Mouse (Mus musculus) embryonic facial prominence, embryonic 13.5 days (tissue): ENCODE data around the gene Pam. TPM values are rescaled to one million over a fixed set of nuclear protein-coding genes. Genes with fewer than 3 reads are reported as not detected.

Source experiments
- ATAC-seq: fragments of 200-750 bp; cut with Nextera tagmentation; 2 replicates; pipeline ENCODE4 v1.8.0; 2017; ENCODE audit warnings: low read depth; ENCODE audit not compliant: insufficient number of reproducible peaks, insufficient read depth, low FRiP score, low TSS enrichment
- H3K27ac ChIP-seq: fragments of 300-500 bp; sonication (generic); 2 replicates; pipeline ENCODE4 v1.5.1; 2015; ENCODE audit warnings: moderate library complexity, mild to moderate bottlenecking, inconsistent platforms
- H3K27me3 ChIP-seq: fragments of 300-500 bp; sonication (generic); 2 replicates; pipeline ENCODE4 v1.6.1; 2015; ENCODE audit warnings: mild to moderate bottlenecking, inconsistent platforms
- H3K36me3 ChIP-seq: fragments of 300-500 bp; sonication (generic); 2 replicates; pipeline ENCODE4 v1.6.1; 2015; ENCODE audit warnings: mild to moderate bottlenecking, inconsistent platforms
- H3K4me1 ChIP-seq: fragments of 300-500 bp; sonication (generic); 2 replicates; pipeline ENCODE4 v1.6.1; 2015; ENCODE audit warnings: inconsistent platforms
- H3K4me2 ChIP-seq: fragments of 300-500 bp; sonication (generic); 2 replicates; pipeline ENCODE4 v1.6.1; 2015; ENCODE audit warnings: moderate library complexity, mild to moderate bottlenecking, inconsistent platforms
- H3K4me3 ChIP-seq: fragments of 300-500 bp; sonication (generic); 2 replicates; pipeline ENCODE4 v1.5.1; 2015; ENCODE audit warnings: mild to moderate bottlenecking, inconsistent platforms
- H3K9ac ChIP-seq: fragments of 300-500 bp; sonication (generic); 2 replicates; pipeline ENCODE4 v1.6.1; 2015; ENCODE audit warnings: mild to moderate bottlenecking, inconsistent platforms
- H3K9me3 ChIP-seq: fragments of 300-500 bp; sonication (generic); 2 replicates; pipeline ENCODE4 v1.6.1; 2016; ENCODE audit warnings: inconsistent platforms
- WGBS: fragments of 180-500 bp; shearing (Covaris S2); methylation state at CpG from one replicate; pipeline ENCODE4 v1.1.7; 2015; ENCODE audit warnings: mixed read lengths; 5-methylcytosine and 5-hydroxymethylcytosine counted together
- polyA plus RNA-seq: library from polyadenylated mRNA; unstranded; fragments of >200 nt; fragmentation: Nextera tagmentation; extraction: Ambion mirVana; gene quantifications from 2 replicates; pipeline ENCODE4 v1.2.1, GENCODE M21; 2015

The Pam gene
- polyA plus RNA-seq, 1 experiment from 2014 or later = 53.5 TPM

- Histone ChIP-seq H3K27me3 (no peaks in the 10 kb centered on the region), H3K36me3 (no peaks in the 10 kb centered on the region), H3K9me3 (no peaks in the 10 kb centered on the region), H3K4me3 (no peak overlapping the region), H3K4me1 (0 out of 2 replicates have a peak, but pooled peaks cover 4% of the 10 kb centered on the region), H3K9ac (no peak overlapping the region), H3K27ac (no peak overlapping the region), H3K4me2 (no peak overlapping the region)
- 32% methylated on average over 3 of the region's 3 CpGs for WGBS
- ATAC-seq = no peak
These were observed 41.5 kb downstream of the Pam start for GRCm38 (mm10) chr1:98053994-98054393.

DNA sequence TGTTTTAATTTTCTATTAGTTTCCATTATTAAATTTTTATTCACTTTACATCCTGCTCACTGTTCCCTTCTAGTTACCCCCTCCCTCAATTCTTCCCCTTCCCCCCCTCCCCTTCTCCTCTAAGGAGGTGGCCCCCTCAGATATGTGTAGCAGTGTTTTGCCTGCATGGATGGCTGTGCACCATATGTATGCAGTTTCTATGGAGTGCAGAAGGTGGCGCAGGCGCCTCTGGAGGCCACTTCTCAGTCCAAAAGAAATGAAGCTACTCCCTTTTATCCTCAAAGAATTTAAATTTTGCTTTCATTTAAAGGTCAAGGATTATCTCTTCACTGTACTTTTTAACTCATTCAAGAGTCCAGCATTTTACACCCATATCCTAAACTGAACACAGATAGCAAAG, 42.0 kb downstream of the Pam start:
- H3K9ac ChIP-seq = no peak overlapping the region
- H3K4me1 ChIP-seq = 0 out of 2 replicates have a peak, but pooled peaks cover 4% of the 10 kb centered on the region
- H3K36me3 ChIP-seq = no peaks in the 10 kb centered on the region
- 81% methylated on average over 2 of the region's 2 CpGs for WGBS
- H3K27ac ChIP-seq = no peak overlapping the region
- H3K4me3 ChIP-seq = no peak overlapping the region
- H3K27me3 ChIP-seq = no peaks in the 10 kb centered on the region
- ATAC-seq = no peak
- H3K9me3 ChIP-seq = no peaks in the 10 kb centered on the region
- H3K4me2 ChIP-seq = no peak overlapping the region

- H3K4me3 ChIP-seq = no peak overlapping the region
- no peak overlapping the region for H3K27ac ChIP-seq
- ATAC-seq = no peak
- H3K4me2 ChIP-seq = no peak overlapping the region
- H3K9ac ChIP-seq = no peak overlapping the region
- 89% methylated on average over 4 of the region's 4 CpGs for WGBS
- H3K9me3 ChIP-seq = no peaks in the 10 kb centered on the region
- no peaks in the 10 kb centered on the region for H3K27me3 ChIP-seq
- H3K36me3 ChIP-seq = no peaks in the 10 kb centered on the region
- H3K4me1 ChIP-seq = peaks cover 8% of the 10 kb centered on the region
These were observed 42.7 kb downstream of the Pam start for GRCm38 (mm10) chr1:98052775-98053174.

DNA sequence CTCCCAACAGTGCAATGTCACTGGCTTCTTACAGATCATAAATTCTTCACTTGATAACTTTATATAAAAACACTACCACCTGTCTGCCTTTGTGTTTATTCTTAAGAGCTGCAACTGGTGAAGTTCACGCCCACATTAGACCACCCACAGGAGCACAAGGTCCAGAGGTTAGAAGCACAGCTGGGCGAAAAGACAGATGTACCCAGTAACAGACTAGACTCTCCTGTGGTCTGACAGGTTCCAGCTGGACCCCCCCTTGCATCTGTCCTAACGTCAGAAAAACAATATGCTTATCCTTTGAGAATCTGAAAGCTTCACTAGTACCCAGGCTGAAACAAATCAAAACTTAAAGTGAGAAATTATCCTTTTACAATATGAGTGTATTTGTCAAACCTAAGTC, 44.4 kb downstream of the Pam start:
- Histone ChIP-seq H3K9me3 (no peaks in the 10 kb centered on the region), H3K4me3 (no peak overlapping the region), H3K4me2 (no peak overlapping the region), H3K27ac (no peak overlapping the region), H3K4me1 (peaks cover 11% of the 10 kb centered on the region), H3K27me3 (no peaks in the 10 kb centered on the region), H3K9ac (no peak overlapping the region), H3K36me3 (no peaks in the 10 kb centered on the region)
- 57% methylated on average over 3 of the region's 3 CpGs for WGBS
- ATAC-seq = no peak

DNA sequence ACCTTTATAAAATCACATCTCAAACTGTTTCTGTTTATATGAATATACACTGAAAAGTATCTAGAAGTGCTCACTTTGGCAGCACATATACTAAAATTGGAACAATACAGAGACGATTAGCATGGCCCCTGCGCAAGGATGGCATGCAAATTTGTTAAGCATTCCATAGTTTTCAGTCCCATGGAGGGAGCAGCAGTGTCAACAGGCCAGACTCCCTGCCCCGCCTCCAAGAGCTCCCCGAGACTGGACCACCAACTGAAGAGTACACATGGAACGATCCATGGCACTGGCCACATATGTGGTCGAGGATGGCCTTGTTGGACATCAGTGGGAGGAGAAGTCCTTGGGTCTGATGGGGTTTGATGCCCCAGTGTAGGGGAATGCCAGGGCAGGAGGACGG, 45.7 kb downstream of the Pam start:
- H3K4me2 ChIP-seq = no peak overlapping the region
- 77% methylated on average over 7 of the region's 7 CpGs for WGBS
- H3K36me3 ChIP-seq = no peaks in the 10 kb centered on the region
- no peak overlapping the region for H3K4me3 ChIP-seq
- H3K9me3 ChIP-seq = no peaks in the 10 kb centered on the region
- no peaks in the 10 kb centered on the region for H3K27me3 ChIP-seq
- H3K9ac ChIP-seq = no peak overlapping the region
- H3K4me1 ChIP-seq = peaks cover 11% of the 10 kb centered on the region
- no peak overlapping the region for H3K27ac ChIP-seq
- ATAC-seq = no peak

DNA sequence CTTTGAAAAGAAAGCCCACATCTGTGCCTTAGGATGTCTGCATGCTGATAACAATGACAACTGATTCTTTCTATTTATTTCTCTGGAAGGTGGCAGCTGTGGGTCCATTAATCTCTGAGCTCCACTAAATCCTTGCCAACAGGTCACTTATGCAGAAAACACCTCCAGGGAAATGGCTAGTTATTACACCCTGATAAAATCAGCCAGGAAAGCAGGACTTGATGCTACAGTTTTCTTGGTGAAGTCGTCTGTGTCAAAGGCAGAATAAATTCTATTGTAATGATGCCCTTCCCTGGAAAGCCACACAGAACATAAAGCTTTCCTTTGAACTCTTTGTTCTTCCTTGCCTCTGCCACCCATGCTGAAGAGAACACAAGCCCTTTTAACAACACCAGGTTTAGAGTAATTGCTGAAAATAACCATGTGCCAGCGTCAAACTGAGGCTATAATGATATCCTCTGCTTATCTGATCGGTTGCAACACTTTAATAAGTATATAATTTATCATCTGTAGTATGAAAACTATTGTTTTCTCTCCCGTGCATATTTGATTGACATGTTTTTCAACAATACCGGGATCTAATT, 47.1 kb downstream of the Pam start:
- H3K4me2 ChIP-seq = no peak overlapping the region
- H3K36me3 ChIP-seq = no peaks in the 10 kb centered on the region
- no peak overlapping the region for H3K27ac ChIP-seq
- 29% methylated on average over 5 of the region's 5 CpGs for WGBS
- H3K27me3 ChIP-seq = no peaks in the 10 kb centered on the region
- ATAC-seq = no peak
- peaks cover 11% of the 10 kb centered on the region for H3K4me1 ChIP-seq
- no peaks in the 10 kb centered on the region for H3K9me3 ChIP-seq
- H3K9ac ChIP-seq = no peak overlapping the region
- H3K4me3 ChIP-seq = no peak overlapping the region

DNA sequence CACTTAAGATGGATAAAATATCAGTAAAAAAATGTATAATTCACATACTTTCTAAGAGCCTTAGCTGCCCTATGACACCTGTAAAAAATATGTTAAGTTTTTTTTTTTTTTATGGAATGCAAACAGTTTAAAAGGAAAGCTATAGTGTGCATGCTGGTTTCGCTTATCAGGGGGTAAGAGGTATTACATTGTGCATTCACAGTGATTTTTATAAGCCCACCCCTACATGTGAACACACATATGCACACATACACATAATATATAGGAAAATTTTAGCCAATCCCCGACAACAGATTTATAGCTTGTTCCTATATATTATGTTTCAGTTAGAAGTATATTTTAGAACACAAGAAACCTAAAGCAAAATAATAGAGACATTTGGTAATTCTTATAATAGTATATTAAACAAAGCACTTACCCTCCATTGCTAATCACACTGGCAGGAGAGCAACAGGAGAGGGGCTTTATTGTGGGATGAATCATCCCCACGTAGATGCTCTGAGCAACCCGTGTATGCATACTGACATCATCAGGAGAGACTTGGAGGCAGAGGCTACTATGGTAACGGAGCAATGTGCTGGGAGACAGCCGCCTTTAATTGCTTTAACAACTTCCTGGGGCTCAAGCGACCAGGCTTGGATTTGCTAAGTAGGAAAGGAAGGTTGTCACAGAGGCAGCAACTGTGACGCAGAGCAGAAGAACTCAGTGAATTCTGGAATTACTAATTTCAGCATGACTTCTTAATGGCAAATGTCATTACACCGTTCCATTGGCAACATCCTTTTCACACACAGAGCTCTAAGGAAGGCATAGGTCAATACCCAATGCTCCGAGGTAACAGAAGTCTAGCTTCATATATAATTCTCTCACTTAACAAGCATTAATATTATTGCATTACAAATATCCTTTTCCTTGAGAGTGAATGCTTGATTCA, 47.9 kb downstream of the Pam start:
- H3K9ac ChIP-seq = no peak overlapping the region
- peak; percentile 26; the same call in 1 of the 2 replicates for ATAC-seq
- H3K4me2 ChIP-seq = no peak overlapping the region

DNA sequence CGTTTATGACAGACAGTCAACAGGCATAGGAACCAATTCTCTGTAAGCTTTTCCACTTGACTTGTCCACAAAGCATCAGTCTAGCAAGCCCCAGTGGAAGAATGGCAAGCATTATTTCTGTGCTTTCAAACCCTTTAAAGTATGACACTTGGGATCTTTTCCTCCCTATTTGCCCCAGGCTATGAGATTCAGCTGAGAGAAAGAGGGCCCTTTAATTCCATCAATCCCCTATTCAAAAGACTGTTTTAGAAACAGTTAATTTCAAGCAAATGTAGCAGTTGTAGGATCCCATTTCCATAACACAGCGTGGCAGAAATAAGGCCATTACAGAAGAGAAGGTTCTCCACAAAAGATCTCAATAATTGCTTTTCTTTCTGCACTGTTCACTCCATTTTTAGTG, 53.0 kb downstream of the Pam start:
- no peak overlapping the region for H3K4me3 ChIP-seq
- ATAC-seq = no peak
- no peaks in the 10 kb centered on the region for H3K9me3 ChIP-seq
- no peak overlapping the region for H3K27ac ChIP-seq
- H3K27me3 ChIP-seq = no peaks in the 10 kb centered on the region
- 8% methylated on average over 2 of the region's 2 CpGs for WGBS
- H3K36me3 ChIP-seq = no peaks in the 10 kb centered on the region
- no peak overlapping the region for H3K4me2 ChIP-seq
- H3K4me1 ChIP-seq = 0 out of 2 replicates have a peak, but pooled peaks cover 4% of the 10 kb centered on the region
- no peak overlapping the region for H3K9ac ChIP-seq

More for the DNA sequence above, 47.9 kb downstream of the Pam start:
- Histone ChIP-seq H3K27ac (no peak overlapping the region), H3K4me1 (peaks cover 11% of the 10 kb centered on the region), H3K9me3 (no peaks in the 10 kb centered on the region), H3K4me3 (no peak overlapping the region), H3K27me3 (no peaks in the 10 kb centered on the region), H3K36me3 (no peaks in the 10 kb centered on the region)
- 25% methylated on average over 10 of the region's 10 CpGs for WGBS

DNA sequence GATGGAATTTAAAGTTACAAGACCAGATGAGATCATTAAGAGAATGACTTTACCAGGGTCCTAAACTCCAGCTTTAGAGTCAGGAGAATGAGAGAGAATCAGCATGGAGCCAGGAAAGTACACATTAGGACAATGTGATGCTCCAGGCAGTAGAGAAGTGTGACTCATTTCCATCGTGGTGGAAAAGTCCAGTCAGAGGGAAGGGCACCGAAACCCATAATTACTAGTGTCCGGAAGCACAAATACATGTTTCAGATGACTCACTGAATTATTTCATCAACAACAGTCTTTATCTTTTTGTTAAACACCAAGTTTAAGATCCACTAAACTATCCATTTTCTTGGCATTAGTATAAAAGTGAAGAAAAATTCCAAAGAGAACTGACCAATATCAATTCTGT, 57.2 kb downstream of the Pam start:
- no peaks in the 10 kb centered on the region for H3K27me3 ChIP-seq
- ATAC-seq = no peak
- no peak overlapping the region for H3K4me3 ChIP-seq
- H3K4me1 ChIP-seq = no peaks in the 10 kb centered on the region
- H3K9me3 ChIP-seq = no peaks in the 10 kb centered on the region
- WGBS = 71% methylated on average over 3 of the region's 3 CpGs
- H3K36me3 ChIP-seq = no peaks in the 10 kb centered on the region
- H3K27ac ChIP-seq = no peak overlapping the region
- H3K9ac ChIP-seq = no peak overlapping the region
- H3K4me2 ChIP-seq = no peak overlapping the region

GRCm38 (mm10) chr1:98035736-98036135, 59.7 kb downstream of the Pam start:
- 80% methylated on average over 2 of the region's 2 CpGs for WGBS
- no peak for ATAC-seq
- H3K36me3 ChIP-seq = no peaks in the 10 kb centered on the region

DNA sequence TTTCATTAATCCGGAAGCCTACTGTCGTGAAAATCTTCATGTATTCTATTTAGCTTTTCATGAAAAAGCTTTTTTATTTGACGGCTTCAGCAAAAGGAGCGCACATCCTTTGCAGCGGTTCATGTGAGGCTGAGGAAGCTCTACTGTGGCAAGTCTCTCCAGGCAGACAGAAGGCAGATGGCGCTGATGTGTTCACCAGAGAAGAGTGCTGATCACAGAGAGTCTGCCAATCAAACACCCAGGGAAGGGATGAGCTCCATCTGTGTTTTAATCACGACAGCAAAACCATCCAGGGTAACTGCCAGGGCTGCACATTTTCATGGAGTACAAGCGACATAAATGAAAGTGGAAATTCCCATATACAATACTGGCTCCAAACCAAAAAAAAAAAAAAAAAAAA, 63.6 kb downstream of the Pam start:
- Histone ChIP-seq H3K4me1 (no peaks in the 10 kb centered on the region), H3K4me2 (no peak overlapping the region), H3K27me3 (no peaks in the 10 kb centered on the region), H3K9ac (no peak overlapping the region), H3K27ac (no peak overlapping the region), H3K4me3 (no peak overlapping the region), H3K9me3 (no peaks in the 10 kb centered on the region), H3K36me3 (no peaks in the 10 kb centered on the region)
- WGBS = 85% methylated on average over 8 of the region's 8 CpGs
- ATAC-seq = no peak

More at GRCm38 (mm10) chr1:98035736-98036135, 59.7 kb downstream of the Pam start:
- Histone ChIP-seq H3K4me3 (no peak overlapping the region), H3K9me3 (no peaks in the 10 kb centered on the region), H3K4me1 (no peaks in the 10 kb centered on the region), H3K4me2 (no peak overlapping the region), H3K9ac (no peak overlapping the region), H3K27ac (no peak overlapping the region), H3K27me3 (no peaks in the 10 kb centered on the region)

DNA sequence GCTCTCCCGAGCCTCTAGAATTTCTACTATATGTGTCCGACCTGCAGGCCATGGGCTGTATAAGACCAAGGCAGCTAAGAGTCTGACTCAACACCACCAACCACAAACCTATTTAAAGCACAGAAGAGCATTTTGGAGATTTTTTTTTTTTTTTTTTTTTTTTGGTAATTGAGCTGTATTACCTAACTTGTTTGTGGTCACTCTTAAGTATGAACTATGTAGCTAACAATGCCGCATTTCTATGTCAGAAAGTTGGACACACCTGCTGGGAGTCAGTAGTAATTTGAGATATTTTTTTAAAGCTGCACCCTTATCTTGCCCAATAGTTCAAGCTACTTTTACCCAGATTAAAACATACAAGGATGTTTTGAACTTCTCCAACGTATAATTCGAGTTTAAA, 66.4 kb downstream of the Pam start:
- no peaks in the 10 kb centered on the region for H3K4me1 ChIP-seq
- no peaks in the 10 kb centered on the region for H3K9me3 ChIP-seq
- no peak overlapping the region for H3K4me3 ChIP-seq
- ATAC-seq = no peak
- 78% methylated on average over 5 of the region's 5 CpGs for WGBS
- H3K27me3 ChIP-seq = no peaks in the 10 kb centered on the region
- H3K27ac ChIP-seq = no peak overlapping the region
- no peaks in the 10 kb centered on the region for H3K36me3 ChIP-seq
- H3K9ac ChIP-seq = no peak overlapping the region
- H3K4me2 ChIP-seq = no peak overlapping the region
